Comparison of ENCODE assay signal across 12 mouse cellular contexts in the genomic region with DNA sequence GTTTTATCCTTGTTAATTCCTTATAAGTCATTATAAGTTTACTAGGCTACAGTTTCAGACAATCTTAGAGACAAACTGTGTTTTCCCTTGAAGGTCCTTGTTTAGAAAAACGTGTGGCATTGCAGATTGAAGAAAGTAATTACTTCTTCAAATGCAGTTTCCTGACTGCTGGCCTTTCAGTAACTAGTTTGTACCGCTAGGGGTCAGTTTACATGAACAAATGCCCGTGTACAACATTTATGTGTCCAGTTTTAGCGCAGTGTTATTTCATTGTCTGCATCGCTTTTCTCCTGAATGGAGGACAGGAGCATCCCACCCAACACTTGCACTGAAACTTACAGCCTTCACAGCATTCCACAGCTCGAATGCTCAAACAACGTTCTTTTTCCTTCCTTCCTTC.
DNase-seq lines count a peak whose midpoint lies in the region; ATAC-seq and TF ChIP-seq lines count a peak whose summit lies in the region.
"Had no signal": no experiment of that assay in that cellular context is flagged by ENCODE, and none has a peak within 500 bp of the region (broad histone marks: within the 10 kb centered on the region; RNA-seq: fewer than 3 reads in every experiment).

No protein-coding gene starts in this region.

- no peaks in the 10 kb centered on the region for H3K9me3 ChIP-seq in stomach, postnatal 0 days (ENCODE audit: control insufficient read depth, low read length)
- H3K9me3 ChIP-seq: liver, embryonic 15.5 days; neural tube, embryonic 12.5 days had no signal

- H3K27me3 ChIP-seq in stomach, postnatal 0 days (ENCODE audit: control insufficient read depth, insufficient read depth, low read length) = no peaks in the 10 kb centered on the region
- H3K27me3 ChIP-seq: liver, embryonic 15.5 days; neural tube, embryonic 12.5 days had no signal

- no peak overlapping the region for H3K4me2 ChIP-seq in stomach, postnatal 0 days (replicated peaks; ENCODE audit: low read depth)
- H3K4me2 ChIP-seq: liver, embryonic 15.5 days; neural tube, embryonic 12.5 days had no signal

- DNase-seq in heart, postnatal 10 days = peak; percentile 4 to 14
- no peak for DNase-seq in heart, postnatal 36 days
- peak; percentile 3 for DNase-seq in lung, postnatal 14 days
- DNase-seq in lung, adult 18-20 months = no peak
- peak; percentile 43 to 47 for DNase-seq in cerebellum, adult 18-20 months
- DNase-seq in stomach, postnatal 0 days (ENCODE audit: low spot score) = no peak
- no peak for DNase-seq in ovary, postnatal 14 days (ENCODE audit: low spot score)
- no peak for DNase-seq in left cerebral cortex, adult 8-10 months (ENCODE audit: low spot score in 2 of 2)
- DNase-seq: gastrocnemius, postnatal 36 days; kidney, adult 18-20 months had no signal

- WGBS in stomach, postnatal 0 days = 35% methylated on average over 7 of the region's 7 CpGs

- no peaks in the 10 kb centered on the region for H3K36me3 ChIP-seq in stomach, postnatal 0 days (ENCODE audit: control insufficient read depth, insufficient read depth, low read length)
- H3K36me3 ChIP-seq: liver, embryonic 15.5 days; neural tube, embryonic 12.5 days had no signal

- TF ChIP-seq CTCF in stomach, postnatal 0 days (IDR thresholded peaks at IDR 0.05; ENCODE audit: low read depth) = peak; percentile 76

- no peaks in the 10 kb centered on the region for H3K4me1 ChIP-seq in stomach, postnatal 0 days (replicated peaks; ENCODE audit: control insufficient read depth, insufficient read depth)
- H3K4me1 ChIP-seq: liver, embryonic 15.5 days; neural tube, embryonic 12.5 days had no signal

- intact Hi-C loops in heart, postnatal 10 days (cut with DNase I) = loop anchor here (10.0 kb wide), 2 partner anchors 850 to 1730 kb away; partner anchors contain the start of gene Epha3
- intact Hi-C loops in heart, postnatal 36 days (cut with DNase I) = no loop called here

- no peak for TF ChIP-seq EP300 in stomach, postnatal 0 days (optimal IDR thresholded peaks at IDR 0.05)

- H3K4me3 ChIP-seq in stomach, postnatal 0 days (ENCODE audit: low read depth, low read length) = no peak overlapping the region
- H3K4me3 ChIP-seq: liver, embryonic 15.5 days; neural tube, embryonic 12.5 days had no signal

- ATAC-seq in stomach, postnatal 0 days (ENCODE audit: low FRiP score, low TSS enrichment) = no peak

- no peak overlapping the region for H3K27ac ChIP-seq in stomach, postnatal 0 days (replicated peaks)
- H3K27ac ChIP-seq: liver, embryonic 15.5 days; neural tube, embryonic 12.5 days had no signal

- H3K9ac ChIP-seq in stomach, postnatal 0 days (ENCODE audit: low read length) = no peak overlapping the region
- H3K9ac ChIP-seq: liver, embryonic 15.5 days; neural tube, embryonic 12.5 days had no signal

Comparison
In these comparisons a context has a peak if more than half of its experiments do, and no peak if none do; other contexts are left out.
1. DNase-seq: peak in heart, postnatal 10 days (2 of 2), lung, postnatal 14 days (single experiment) and cerebellum, adult 18-20 months (2 of 2); none in heart, postnatal 36 days (0 of 2), lung, adult 18-20 months (0 of 2), stomach, postnatal 0 days (single experiment), ovary, postnatal 14 days (single experiment) and left cerebral cortex, adult 8-10 months (0 of 2).